Mouse (Mus musculus) gastrocnemius, postnatal 4 days (tissue): ENCODE measurements around the gene Pmfbp1. TPM values are rescaled to one million over a fixed set of nuclear protein-coding genes. Genes with fewer than 3 reads are reported as not detected.
"Not testable (repeated sequence)": the region's sequence is repeated elsewhere in the genome, so short reads cannot be mapped to it uniquely, and the experiment has no call there.

Experiments used
- DNase-seq, 2 experiments: peaks; one replicate each; pipeline ENCODE4 v3.0.0; 2021 to 2022; ENCODE audit warnings: low spot score in 2 of 2, mixed read lengths in 2 of 2
- long read RNA-seq, 2 experiments: library from polyadenylated mRNA; stranded (forward); transcript quantifications; one replicate each; pipeline ENCODE4 v2.0.0; 2021
- total RNA-seq, 2 experiments: library from RNA; stranded (reverse); gene quantifications; 2 replicates each; pipeline ENCODE4 v1.2.3; 2021

The Pmfbp1 gene
- total RNA-seq = not detected
- long read RNA-seq, experiment 1 = 0 reads
- long read RNA-seq, experiment 2 = 0 reads

DNA sequence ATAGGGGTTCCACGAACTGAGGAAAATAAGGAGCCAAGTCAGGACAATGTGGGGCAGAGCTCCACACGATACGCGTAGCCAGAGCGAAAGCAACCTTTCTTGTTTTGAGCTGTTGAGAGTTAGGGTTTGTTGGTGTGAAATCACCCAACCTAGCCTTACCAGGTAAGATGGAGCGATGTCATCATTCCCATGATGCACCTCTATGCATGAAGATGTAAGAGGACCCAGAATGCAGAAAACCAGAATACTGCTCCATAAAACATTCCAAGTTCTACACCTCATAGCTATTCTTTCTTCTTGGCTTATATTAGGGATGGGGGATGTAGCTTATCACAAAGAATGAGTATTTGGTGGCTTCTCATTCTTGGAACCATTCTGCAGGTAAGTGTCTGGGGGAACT is at the start of gene Pmfbp1:
Gene Pmfbp1 (plus strand): TSS at position 301 of the 400 bp plus-strand sequence.
- DNase-seq = no peak

DNA sequence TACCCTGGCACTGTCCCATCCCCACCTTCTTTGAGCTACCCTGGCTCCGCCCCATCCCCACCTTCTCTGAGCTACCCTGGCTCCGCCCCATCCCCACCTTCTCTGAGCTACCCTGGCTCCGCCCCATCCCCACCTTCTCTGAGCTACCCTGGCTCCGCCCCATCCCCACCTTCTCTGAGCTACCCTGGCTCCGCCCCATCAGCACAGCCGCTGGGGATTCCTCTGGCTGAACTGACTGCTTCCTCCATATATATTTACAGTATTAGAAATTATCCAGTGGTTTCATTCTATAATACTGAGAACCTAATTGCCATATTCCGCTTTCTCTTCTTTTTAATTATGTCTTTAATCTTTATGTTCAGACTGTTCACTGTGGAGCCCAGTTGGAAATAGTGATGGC is 46.9 kb upstream of the Pmfbp1 start:
- DNase-seq = not testable (repeated sequence)

DNA sequence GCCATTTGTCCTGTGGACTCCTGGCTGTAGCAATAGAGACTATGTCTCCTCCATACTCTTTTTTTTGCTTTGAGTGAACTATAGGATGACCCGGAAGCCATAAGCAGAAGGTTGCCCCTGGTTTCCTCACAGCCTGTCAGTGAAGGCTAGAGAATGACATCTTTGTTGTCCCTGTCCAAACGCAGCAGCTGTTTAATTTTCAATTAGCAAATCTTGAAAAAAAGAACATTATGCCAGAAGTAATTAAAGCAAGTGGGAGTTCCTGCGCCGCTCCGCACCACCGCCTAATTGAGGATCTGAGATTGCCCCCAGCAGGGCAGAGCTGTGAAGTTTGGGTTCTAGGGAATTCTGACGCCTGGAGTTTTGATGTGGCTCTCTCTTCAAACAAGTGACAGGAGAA is 42.8 kb upstream of the Pmfbp1 start:
- DNase-seq = no peak

DNA sequence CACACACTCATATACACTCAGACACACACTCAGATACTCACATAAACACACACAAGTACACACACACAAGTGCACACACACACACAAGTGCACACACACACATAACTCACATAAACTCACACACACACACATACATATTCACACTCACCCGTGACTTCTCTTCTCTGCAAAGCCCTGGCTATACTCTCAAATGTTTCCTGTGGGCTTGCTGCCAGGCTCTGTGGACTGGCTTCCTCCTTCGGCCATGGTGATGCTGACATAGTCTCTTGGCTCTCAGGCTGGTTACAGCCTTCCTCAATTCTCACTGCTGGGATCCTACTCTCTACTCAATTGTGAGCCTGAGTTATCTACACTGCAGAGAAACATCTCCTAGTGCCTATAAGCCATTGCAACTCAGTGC is 38.7 kb upstream of the Pmfbp1 start:
- peak in 1 of 2 experiments; percentile 56 for DNase-seq

DNA sequence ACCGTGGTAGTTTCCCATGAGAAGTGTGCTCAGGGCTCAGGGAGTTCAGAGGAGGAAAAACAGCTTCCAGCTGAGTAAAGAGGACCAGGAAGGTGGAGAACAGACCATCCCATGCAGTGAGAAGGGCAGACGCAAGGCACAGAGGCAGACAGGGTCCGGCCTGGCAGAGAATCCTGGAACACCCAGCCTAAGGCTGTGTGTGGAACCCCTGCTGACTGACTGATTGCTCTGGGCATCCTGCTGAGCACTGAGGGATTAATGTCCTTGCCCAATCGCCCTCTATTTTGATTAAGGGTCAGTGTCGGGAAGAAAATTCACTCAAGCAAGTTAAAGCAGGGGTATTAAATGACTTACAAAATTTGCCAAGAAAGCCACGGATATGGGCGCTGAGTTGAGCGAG is 36.4 kb upstream of the Pmfbp1 start:
- DNase-seq = no peak

DNA sequence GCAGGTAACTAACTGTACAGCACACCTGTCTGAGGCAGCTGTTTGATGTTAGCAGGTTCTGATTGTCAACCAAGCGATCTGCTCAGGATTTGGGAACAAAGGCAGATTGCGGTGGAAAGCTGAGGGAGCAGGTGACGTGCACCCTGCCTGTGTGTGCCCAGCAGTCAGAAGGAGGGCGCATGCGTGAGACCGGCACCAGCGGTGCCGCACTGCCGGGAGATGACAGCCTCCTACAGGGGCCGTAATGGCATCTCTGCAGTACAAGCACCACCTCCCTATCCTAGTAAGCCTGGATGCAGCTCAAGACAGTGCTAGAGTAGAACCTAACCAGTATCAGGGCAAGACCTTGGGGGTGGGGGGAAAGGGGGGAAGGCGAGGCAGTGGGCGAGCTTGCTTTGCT is 35.2 kb upstream of the Pmfbp1 start:
- DNase-seq = no peak

DNA sequence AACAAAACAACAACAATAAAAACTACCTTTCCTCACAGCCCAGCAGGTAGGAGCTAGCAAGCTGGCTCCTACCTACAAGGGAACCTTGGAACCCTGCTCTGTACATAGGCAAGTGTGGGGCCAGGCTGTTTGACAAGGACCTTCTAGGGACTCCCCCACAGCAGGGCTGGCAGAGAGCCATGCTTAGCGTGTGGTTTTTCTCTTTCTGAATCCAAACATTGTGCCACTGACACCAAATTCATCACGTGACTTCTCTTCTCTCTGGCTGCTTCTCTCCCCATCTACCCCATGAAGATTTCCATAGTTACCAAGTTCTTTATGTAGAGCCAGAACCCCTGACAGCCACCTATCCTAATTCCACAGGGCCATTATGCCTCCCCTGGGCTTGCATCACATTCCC is 30.8 kb upstream of the Pmfbp1 start:
- DNase-seq = no peak

DNA sequence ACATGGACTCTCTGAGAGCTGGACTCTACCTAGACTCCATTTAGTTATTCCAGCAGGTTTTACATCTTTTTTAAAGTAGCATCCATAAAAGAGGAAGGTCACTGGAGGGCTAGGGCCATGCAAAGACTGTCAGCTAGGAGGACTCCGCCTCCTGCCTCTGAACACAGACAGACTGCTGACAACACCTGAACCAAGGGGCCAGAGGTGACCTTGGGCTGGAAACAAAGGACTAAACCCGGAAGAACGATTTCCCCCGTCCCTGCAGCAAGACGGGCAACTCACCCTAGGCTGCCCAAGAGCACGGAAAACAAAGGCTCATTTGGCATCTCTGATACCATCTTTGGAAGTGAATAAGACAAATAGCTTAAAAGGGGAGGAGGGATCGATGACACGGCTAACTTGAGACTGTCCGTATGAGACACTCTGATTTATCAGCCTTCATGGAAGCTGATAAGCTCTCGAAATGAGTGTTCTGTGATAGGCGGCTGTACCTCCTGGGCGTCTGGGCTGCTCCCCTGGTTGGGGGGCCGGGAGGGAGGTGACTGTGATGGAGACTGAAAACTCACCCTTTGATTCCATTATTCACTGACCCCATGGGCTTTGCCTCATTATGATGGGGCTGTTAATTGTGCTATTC is 30.0 kb upstream of the Pmfbp1 start:
- DNase-seq = no peak

DNA sequence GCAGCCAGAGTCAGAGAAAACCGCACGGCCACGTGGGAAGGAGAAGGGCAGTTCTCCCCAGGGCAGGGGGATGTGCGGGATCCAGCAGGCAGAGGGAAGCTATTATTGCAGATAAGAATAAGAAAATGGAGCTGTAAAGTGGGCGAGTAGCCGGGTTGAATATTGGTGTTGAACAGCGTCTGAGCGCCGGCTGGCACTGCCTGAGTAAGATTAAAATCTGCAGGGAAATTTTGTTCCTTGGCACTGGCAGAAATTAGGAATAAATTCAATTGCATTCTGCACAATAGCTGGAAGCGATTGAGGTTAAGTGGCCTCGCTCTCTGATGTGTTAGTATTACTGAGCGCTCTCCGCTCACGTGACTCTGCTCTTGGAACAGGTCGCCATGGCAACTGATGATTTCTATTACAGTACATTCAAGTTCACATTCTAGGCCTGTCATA is 29.4 kb upstream of the Pmfbp1 start:
- DNase-seq = no peak

DNA sequence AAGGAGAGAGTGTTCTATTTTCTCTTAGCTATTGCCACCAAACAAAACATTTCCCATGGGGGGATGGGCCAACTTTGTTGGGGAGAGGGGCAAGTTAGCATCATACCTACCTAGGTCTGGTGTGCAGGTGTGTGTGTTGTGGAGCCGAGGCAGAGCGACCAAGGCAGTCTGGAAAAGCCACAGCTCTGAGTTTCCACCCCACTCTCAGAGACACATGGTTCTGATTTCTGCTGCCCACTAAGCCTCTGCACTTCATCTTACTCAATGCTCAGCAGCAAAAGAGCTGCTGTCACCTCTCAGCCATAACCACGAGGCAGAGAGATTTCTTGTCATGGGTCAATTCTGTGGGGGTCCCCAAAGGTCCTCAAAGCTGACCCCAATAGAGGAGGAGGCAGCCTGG is 28.8 kb upstream of the Pmfbp1 start:
- no peak for DNase-seq

DNA sequence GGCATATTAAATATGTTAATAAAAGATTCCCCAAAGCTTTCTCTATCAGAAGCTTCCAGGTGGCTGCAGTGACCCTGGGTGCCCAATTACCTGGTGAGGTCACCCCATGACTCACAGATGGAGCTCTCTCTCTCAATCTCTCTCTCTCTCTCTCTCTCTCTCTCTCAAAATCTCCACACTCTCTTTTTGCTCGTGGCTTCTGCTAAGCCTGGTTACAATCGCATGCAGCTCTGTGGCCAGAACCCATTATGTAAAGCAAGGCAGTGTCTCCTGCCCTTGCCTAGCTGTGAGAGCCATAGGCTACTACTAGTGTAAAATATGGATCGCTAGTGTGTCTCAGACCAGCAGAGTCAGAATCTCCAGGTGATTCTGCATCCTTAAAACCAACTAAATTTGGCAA is 28.1 kb upstream of the Pmfbp1 start:
- DNase-seq = no peak

DNA sequence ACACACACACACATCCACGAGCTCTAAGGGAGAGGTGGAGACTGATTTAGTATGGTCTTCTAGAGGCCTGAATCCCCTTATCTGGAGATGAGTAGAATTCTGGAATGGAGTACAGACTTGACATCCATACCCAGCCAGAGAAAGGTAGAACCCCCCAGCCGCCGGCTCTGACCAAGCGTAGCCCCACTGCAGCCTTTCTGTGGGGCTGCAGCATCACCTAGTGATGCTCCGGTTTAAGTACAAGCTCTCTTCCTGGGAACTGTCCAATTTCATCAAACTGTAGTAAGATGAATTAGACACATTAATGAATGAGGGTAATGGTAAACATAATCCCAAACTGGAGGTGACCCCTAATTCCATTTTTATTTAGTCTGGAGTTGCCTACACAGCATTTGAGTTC is 26.3 kb upstream of the Pmfbp1 start:
- DNase-seq = no peak

DNA sequence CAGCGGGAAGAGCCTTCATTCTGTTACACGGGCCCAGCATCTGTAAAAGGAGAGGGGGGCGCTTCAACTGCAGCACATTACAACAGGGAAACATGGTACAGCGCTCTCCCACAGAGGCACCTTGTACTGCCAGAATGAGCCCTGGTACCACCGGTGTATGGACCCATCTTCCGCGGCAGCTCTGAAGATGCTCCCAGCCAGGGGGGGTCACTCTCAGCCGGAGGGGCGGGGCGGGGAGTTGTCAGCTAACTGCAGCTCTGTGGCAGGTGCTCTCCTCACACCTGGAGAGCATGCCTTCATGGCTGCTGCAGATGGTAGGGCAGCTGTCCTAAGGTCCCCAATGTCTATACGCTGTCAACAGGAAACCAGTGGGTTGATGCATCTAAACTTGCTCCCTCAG is 25.7 kb upstream of the Pmfbp1 start:
- no peak for DNase-seq

DNA sequence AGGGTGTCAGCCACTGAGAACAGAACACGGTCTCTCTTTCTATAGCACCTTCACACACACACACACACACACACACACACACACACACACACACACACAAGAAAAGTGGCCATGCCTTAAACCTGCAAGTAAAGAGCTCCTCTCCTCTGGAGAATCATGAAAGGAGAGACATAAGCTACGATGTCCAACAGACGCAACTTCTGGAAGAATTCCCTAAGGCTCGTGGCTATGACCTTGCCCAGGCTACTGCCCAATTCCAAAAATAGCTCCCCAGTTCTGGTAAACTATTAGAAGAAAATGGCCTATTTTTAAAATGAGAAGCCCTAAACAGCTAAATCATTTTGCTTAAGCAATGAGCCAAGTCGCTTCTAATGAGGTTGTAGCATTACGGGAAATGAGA is 22.0 kb upstream of the Pmfbp1 start:
- no peak for DNase-seq

DNA sequence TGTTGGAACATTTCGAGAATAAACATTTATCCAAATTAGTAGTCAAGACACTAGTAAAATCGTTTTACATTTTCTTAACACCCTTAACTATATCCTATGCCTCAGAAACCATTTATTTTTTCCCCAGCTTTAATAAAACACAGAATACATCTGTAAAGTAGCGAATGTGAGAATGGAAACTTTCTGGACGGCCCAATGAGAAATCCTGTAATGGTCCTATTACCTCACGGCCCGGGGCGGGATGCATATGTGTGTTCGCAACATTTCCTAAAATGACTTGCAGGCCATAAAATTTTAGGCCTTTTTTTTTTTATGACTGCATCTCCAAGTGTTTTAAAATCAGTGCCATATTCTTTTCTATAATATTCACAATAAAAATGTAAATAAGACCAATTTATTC is 21.4 kb upstream of the Pmfbp1 start:
- no peak for DNase-seq

DNA sequence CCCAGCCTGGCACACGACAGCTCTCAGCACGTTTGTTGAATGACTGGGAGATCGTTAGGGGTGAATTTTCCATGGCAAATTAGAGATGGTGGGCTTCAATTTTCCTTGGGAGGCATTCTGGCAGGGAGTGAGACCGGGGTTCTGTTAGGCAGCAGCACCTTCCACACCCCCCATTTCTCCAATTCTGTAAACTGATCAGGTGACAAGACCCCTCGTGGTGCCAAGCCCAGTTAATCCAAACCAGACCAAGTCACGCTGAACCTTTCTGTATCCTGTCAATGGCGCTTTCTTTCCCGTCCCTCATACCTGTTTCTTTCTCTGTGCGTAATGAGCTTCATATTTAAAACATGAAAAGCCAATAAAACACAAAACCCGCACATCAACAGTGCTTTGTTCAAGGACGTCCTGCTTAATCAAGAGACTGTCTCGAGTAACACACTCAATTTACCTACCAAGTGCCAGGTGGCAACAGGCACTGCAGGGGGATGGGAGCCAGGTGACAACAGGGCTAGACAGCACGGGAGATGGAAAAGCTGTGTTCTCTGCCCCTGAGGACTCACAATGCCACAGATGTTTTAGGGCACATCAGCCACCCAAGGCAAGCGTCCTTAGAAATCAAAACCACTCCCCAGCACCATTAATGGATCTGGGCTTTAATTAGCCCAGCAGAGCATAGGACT is 19.2 kb upstream of the Pmfbp1 start:
- no peak for DNase-seq

DNA sequence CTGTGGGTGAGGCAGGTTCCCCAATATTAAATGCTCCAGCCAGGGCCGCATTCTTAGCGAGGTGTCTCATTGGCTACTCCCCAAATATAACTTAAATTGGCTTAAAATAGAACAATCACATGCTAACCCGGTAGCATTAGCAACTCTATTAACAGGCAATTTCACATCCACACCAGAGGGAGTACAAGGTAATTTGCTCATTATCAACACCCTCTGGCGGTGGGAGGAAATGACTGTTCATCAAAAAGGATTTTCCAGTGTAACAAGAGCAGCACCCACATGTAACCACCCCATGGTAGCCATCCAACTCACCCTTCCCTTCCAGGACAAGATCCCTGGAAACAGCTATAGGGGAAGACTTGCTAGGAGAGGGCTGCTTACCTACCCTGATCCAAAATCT is 18.4 kb upstream of the Pmfbp1 start:
- no peak for DNase-seq

DNA sequence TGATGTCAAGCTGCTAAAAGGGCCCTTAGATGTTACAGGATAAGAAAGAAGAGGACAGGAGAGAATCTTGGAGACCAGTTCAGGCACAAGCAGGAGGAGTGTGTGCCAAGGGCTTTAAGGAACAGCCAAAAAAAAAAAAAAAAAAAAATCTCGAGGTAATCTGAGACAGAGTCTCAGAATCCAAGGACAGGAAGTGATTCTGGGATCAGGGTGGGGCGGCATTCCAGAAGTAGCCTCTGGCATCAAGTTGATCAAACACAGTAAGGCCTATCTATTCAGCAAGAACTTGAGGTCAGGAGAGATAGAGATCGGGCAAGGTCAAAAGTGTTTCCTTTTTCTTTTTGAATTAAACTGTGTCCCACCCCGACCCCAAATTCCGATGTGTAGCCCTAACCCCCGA is 15.2 kb upstream of the Pmfbp1 start:
- no peak for DNase-seq

DNA sequence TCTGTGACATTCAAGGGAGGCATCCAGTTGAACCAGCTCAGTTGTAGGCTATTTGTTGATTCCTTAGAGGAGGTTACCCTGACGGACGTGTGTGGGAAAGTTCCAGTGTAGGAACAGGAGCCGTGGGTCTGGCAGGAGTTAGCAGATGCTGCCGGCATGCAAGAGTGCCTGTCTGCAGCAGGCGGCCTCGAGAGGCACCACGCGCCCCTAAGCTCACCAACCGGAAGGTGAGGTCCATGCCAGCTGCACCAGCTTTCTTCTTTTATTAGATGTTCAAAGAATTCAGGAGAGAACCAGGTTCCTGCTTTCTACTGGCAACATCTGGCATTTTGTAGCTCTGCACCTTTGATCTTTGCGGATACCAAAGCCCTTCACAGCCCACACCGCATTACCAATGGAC is 9.1 kb upstream of the Pmfbp1 start:
- DNase-seq = no peak

DNA sequence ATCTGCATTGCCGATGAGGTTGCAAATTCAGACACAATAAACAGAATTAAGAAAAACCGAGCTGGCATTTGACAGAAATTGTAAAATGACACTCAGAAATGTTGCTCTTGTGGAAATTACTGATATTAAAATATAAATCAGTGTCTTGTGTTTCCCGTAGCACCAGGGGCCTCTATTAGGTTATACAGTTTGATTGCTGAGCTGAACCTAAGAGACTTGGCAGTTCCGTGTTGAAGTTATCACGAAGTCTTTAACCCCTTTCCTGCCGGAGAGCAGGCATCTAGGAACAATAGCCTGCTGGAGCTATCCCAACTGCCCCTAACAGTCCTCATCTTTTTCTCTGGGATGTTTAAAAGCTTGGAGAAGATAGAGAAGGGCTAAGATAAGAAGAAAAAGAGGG is 8.3 kb upstream of the Pmfbp1 start:
- no peak for DNase-seq

DNA sequence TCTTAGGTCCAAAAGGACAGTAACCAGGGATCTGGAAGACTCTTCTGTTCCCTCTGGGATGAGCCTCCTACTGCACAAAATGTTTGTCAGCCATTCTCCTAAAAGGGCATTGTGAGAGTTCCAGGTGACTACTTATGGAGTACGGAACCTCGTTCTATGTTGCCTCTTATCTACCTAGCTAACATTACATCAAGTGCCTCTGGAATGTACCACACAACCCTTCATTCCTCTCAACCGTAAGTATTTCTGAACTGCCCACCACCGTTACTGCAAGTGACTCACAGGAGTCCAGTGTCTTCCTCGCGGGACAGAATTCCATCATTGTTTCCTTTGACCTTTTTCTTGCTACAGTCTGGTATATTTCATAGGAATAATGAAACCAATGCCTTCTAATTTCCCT is 1.0 kb upstream of the Pmfbp1 start:
- DNase-seq = no peak

DNA sequence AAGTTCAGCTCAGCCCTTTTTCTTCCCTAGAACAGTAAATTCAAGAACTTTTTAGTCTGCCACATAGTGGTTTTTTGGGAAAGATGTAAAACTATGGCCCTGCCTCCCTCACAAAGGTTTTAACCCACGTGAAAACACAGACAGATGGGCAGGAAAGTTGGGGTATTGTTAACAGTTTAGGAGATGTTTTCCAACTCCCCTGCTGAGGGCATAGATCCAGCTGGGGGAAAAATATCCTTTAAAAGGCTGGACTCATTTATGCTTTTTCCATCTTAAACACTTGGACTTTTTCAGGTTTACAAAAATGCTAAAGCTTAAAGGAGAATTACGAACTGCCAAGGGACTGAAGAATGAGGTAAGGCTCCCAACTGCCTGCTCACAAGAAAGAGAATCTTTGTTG is 774 bp downstream of the Pmfbp1 start:
- DNase-seq = no peak

DNA sequence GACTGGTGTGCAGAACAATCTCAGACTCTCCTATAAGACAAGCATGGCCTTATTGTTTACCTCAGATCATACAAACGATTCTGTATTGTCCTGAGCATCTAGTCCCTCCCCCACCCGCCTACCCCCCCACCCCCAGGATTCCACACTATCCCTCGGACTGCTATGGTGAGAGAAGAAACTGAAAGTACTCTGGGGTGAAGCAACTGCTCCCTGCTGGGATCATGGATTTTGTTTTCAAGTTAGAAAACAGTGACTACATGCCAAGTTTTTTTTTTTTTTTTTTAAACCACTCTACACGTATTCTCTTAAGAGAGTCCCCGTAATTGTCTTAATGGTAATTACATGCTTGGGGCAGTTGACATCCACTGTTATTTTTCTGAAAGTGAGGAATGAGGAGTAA is 3.6 kb downstream of the Pmfbp1 start:
- DNase-seq = no peak
